Mouse (Mus musculus) naive thymus-derived CD4-positive, alpha-beta T cell, adult 2 months (primary cell): ENCODE measurements around the gene Lonp1.

ENCODE experiments used
- DNase-seq: peaks from one replicate; pipeline ENCODE4 v3.0.0-alpha.2; 2011; ENCODE audit warnings: low read depth

Gene Lonp1

DNA sequence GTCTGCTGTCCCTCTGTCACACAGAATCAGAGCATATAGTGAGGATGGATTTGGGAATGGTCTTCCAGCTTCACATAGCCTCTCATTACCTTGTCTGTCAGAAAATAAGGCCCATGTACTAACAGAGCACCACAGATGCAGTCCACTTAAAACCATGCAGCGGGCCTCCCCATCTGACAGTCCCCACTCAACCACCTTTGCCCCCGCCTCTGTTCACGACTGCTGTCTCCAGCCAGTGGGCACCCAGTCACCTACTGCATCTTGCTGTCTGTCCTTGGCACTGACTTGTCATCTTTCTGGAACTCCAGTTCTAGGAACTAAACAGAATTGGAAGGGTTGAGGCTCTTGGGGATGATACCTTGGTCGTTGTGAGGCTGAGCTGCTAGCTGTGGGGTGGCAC, 37.8 kb downstream of the Lonp1 start:
- no peak for DNase-seq

DNA sequence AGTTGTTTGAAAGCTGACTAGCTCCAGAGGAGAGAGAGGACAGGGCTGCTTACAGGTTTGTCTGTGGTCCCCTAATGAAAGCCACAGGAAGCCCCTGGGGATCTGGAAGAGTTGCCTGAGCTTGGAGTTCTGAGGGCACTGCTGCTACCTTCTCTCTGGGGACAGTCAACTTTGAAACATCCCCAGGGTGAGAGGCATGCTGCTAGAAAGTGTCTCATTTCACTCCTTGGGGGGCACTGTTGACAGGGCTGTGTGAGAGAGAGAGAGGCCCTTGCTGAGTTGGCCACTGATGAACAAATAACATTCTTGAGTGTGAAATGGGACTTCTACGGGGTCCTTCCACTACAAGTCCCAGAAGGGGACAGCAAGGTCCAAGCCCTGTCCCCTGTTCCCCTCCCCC, 38.9 kb downstream of the Lonp1 start:
- no peak for DNase-seq

DNA sequence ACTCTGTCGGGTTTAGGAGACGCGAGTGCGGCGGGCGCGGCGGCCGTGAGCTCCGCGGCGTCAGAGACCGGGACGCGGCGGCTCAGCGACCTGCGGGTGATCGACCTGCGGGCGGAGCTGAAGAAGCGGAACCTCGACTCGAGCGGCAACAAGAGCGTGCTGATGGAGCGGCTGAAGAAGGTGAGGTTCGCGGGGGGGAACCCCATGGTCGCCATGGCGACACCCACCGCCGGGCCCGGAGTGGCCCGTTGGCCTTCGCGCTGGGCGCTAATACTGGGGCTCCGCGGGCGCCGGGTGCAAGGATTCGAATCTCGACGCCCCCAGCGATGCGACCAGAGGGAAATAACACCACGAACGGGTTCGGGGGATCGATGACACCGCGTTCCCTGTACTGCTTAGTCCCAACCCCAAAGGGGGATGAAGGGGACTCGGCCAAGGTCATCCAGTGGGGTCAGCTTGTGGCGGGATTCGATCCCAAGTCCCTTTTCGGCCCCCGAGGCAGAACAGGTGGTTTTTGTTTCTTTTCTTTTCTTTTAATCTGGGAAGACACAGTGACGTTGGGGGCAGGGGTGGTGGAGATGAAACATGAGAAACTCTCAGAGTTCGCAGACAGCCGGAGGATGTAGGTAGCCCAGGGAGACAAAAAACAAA, 41.4 kb downstream of the Lonp1 start:
- DNase-seq, result peak; percentile 74

DNA sequence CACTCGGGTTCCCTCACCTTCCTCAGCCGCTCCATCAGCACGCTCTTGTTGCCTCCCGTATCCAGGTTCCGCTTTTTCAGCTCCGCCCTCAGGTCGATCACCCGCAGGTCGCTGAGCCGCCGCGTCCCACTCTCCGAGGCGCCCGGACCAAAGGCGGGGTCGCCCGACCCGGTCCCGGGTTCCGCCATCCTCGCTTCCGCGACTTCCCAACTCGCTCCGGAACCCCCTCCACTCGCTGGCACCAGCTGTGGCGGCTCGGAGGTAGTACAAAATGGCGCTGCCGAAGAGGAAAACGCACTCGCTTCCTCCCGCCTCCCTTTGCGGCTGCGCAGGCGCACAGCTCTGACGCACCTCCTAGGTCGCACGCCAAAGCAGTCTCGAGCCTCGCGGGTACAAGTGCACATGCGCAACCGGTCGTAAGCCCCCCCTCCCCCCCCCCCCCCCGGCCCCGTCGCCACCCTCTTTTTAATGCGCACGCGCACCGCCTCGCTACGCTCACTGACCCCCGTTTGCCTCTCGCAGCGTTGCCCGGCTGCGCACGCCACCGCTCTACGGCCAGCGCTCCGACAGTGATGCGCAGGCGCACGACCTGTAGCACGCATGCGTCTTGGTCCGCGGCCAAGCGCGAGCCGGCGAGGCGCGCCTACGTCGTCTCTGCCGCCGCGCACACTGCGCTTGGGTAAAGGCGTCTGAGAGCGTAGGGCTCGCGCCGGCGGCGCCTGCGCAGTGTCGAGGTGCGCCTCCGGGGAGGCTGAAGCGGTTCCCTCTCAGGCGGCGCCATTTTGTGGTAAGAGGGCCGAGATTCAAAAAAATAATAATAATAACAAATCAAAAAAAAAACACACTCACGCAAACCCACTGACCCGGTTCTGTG, 42.2 kb downstream of the Lonp1 start, which contains the start of the genes Safb2 and Safb:
Safb2 (minus strand) TSS at position 329 of the 874 bp plus-strand sequence.
Safb (plus strand) TSS at position 569 of the 874 bp plus-strand sequence.
- peak; percentile 100 for DNase-seq

DNA sequence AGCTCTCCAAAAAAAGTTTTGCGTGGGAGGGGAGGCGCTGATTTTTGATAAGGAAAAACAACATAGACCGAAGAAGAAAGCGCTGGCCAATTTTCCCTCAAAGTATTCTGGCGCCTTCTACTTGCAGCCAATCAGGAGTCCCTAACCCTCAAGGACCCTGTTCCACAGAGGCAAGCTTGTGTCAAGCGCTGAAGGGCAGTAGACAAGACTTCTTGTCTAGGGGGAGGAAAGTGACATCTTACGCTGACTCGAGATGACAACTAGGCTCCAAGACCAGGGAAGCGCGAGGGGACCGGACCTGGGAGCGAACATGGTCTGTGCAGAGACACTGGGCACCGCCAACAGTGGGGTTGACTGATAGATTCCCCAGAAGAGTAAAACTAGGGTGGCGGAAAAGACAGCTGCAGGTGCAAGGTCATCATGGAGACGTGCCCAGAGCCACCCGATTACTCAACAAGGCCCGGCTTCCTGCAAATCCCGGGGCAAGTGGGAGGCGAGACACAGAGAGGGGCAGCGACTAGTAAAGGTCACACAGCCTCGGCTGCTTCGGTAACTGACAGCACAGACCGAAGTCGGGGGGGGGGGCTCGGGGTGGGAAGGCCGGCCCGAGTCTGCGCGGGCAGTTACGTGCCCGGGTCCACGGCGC, 43.0 kb downstream of the Lonp1 start:
- no peak for DNase-seq

DNA sequence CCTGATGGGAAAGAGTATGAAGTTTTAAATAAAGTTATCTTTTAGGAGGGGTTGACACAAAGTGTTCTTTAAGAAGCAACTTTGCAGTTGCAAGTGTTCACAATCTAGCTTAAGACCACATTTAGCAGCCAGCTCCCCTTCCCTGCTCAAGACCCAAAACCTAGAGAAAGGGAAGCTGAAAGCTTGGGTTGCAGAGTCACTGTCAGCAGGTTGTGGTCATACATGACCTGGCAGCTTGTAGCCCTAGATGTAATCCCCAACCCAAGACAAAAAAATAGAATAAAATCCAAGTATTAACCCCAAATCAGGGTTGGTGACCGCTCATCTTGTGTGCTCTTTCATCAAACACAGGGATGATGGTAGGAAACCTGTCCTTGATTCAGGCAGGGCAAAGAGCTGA, 43.6 kb downstream of the Lonp1 start:
- DNase-seq, result no peak

DNA sequence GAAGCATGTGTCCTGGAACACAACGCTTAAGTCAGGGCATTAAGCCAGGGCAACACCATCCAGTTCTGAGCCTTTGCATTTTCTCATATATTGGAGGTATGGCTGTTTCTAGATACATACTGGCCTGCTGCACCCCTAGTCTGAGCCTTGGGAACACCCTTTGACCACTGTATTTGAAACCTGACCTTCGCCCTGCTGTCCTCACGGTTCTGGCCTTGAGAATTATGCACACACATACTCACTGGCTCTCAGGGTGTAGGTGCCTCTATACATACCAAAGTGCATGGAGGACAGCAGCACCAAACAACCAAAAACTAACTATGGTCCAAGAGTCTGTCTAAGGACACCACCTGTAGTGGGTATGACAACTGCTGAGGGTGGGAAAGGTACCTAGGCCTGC, 53.7 kb downstream of the Lonp1 start:
- DNase-seq, result no peak

DNA sequence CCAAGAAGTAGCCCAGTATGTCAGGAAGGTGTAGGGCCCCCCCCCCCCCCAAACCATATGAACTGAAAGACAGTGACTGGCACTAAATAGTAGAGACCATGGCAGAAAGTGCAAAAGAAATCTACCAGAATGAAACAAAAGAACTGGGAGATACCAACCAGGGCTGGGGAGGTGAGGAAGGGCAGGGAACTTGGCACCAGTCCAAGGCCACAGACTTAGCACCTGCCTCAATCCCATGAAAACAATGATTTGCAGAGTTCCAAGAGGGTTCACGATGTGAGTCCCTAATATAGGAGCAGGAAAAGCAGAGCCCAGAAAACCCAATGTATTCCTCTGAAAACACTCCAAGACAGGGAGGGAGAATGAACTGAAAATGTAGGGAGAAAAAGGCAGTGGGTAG, 54.5 kb downstream of the Lonp1 start:
- no peak for DNase-seq

DNA sequence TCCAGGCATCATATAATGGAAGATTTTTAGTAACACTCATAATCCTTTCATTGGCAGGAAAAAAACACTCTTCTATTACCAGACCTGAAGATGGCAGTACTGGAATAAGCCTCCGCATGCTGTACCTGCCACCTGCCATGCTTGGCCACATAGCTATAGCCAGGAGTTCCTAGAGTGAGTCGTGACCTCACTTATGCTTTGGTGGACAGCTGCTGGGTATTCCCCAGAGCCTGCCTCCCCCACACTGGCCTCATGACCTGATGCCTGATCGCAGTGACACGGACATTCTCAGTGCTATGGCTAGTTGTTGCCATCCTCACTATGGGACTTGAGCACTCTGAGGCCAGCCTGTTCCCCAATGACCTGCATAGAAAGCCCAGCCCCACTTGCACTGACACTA, 56.4 kb downstream of the Lonp1 start:
- DNase-seq, result no peak

DNA sequence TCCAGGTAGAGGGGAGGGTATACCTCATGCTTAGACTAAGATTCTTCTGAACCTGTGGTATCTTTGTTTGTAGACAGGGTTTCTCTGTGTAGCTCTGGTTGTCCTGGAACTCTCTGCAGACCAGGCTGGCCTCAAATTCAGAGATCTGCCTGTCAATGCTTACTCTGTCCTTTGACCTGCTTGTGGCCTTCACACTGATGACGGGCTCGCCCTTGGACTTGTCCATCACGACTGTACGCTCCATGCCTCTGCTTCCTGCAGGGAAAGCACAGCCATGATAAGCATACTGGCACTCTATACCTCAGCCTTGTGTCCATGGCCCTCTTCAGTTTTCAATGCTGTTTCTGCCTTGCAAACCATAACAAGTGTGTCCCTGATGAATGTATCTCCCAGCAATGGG, 59.3 kb downstream of the Lonp1 start:
- DNase-seq, result no peak

DNA sequence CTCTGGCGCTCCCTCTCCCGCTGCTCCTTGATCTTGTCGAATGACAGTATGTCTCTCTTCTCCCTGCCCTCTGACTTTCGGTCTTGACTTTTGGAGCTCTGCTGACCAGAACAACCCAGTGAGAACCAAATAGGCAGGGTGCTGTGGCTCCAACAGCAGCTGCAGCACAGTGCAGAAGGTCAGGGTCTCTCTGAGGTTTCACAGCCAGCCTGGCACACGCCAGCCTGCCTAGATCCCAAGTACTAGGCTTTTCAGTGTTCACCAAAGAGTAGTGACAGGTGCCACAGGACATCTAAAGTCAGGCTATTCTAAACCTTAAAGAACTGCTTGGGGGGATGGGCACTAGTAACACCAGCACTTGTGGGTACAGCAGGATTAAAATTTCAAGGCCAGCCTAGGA, 59.8 kb downstream of the Lonp1 start:
- no peak for DNase-seq

DNA sequence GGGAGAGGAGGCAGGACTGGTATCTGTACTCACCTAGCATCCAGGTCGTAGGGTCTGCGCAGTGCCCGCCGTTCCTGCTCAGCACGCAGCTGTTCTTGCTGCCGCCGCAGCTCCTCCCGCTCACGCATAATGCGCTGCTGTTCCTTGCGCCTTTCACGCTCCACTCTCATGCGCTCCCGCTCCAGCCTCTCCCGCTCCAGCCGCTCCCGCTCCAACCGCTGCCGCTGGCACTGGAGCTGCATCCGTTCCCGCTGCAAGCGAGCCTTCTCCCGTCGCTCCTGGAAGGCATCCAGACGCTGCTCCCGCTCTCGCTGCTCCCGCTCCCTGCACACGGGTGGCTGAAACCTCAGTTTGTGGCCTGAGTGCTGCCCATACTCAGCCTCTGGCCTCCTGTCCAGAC, 60.4 kb downstream of the Lonp1 start:
- DNase-seq, result no peak
